Mouse (Mus musculus) naive thymus-derived CD4-positive, alpha-beta T cell, adult 5 months (primary cell): ENCODE measurements around the gene Gpc3. TPM values are rescaled to one million over a fixed set of nuclear protein-coding genes. Genes with fewer than 3 reads are reported as not detected.

ENCODE experiments used
- polyA plus RNA-seq: library from polyadenylated mRNA; unstranded; fragments of 100-300 nt; shearing (Covaris generic); gene quantifications from one replicate; pipeline ENCODE4 v1.2.1, GENCODE M21; 2017

Gpc3 gene
- polyA plus RNA-seq = not detected

GRCm38 (mm10) chrX:52613328-52614030 is at the start of gene Gpc3:
Gene Gpc3, minus strand, starts transcription at chrX:52613950.

Other genes with a start within 250 kb of the Gpc3 start
- gene Ccdc160, start 177.2 kb upstream of the Gpc3 start, polyA plus RNA-seq = not detected